Mouse (Mus musculus): ENCODE data around the gene Tjp3.

DNA sequence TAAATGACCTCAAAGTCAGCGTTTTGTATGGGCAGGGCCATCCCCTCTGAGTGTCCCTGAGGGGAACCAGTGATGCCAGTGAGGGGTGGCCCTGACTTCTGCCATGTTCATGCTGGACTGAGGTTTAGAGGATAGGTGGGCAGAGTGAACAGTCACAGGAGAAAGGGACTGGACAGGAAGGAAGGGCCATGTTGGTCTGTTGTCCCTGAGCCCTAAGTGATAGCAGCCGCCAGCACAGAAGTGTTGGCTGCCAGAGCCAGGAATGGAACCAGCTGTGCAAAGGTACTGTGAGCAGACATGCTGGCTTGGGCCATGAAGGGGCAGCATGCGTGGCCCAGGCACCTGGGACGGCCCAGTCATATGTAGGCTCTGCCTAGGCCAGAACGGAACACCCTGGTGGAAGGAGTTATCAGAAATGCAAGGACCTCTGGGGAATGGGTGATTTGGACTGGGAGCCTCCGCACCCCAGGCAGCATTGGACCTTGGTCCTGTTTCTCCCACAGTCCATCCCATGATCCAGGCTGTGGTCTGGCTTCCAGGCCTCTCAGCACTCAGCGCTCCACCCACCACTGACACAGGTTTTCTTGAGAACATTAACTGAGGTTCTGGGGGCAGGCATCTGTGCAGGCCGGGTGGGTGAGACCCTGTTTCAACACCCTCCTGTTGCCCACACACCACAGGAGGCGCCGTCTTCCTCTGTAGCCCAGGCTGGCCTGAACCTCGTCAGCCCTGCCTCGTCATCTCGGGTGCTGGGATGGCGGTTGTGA, 8.4 kb upstream of the Tjp3 start:
- TF ChIP-seq CTCF (IDR thresholded peaks at IDR 0.05; ENCODE audit: extremely low read depth, insufficient read depth, insufficient read length, insufficient replicate concordance) (no peak), POLR2A (IDR thresholded peaks at IDR 0.05; ENCODE audit: low read depth, low read length) (no peak)

Data from spleen, adult 2 months (tissue).